Mouse (Mus musculus): Measurements from ENCODE around the gene Foxg1.

- no peak for TF ChIP-seq CTCF (IDR thresholded peaks at IDR 0.05)
- TF ChIP-seq EP300 (IDR thresholded peaks at IDR 0.05) = no peak
Measured at GRCm38 (mm10) chr12:49384295-49384875, 1.9 kb downstream of the Foxg1 start.

Data from lung, postnatal 0 days (tissue).